Mouse (Mus musculus) kidney, postnatal 36 days (tissue): ENCODE measurements around the gene Kif18b.
A peak's percentile ranks its signal among the peaks of the same experiment; 100 is the strongest.

Source experiments
- DNase-seq, 2 experiments: peaks; one replicate each; pipeline ENCODE4 v3.0.0; 2021 to 2022; ENCODE audit warnings: mixed read lengths in 2 of 2

Kif18b gene

DNA sequence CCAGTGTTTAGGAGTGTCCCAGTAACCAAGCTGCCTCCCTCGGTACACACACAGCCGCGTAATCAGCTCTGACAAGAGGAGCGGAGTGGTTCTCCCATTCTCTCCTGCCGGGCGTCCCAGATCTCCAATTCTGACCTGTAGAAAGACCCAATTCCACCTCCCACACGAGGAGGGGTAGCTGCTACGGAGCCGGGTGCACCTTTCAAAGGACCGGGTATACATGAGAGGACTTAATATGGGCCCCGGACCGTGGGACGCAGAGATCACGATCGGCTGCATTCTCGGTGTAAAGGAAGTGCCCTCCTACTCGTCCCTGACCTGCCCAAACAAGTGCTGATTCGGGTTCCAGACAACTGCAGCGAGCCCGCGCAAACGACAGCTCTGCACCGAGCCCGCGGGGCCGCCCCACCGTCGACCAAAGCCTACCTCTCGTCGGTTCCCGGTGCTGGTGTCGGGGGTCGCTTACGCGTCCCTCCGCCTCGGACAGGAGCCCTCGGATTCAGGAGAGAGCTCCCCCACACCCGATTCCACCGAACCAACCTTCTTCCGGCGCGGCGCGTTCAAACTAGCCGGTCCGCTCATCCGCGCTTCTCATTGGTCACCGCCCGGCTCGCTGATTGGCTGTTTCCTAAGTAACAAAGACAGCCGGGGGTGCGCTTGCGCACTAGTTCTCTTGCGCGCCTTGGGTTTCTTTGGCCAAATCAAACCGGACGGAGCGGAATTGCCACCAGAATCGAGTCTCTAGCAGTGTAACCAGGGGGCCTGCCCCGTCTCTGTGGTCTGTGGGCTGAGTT, at the start of gene Kif18b:
Kif18b (minus strand) TSS at position 568 of the 794 bp plus-strand sequence.
- DNase-seq: peak; percentile 97

DNA sequence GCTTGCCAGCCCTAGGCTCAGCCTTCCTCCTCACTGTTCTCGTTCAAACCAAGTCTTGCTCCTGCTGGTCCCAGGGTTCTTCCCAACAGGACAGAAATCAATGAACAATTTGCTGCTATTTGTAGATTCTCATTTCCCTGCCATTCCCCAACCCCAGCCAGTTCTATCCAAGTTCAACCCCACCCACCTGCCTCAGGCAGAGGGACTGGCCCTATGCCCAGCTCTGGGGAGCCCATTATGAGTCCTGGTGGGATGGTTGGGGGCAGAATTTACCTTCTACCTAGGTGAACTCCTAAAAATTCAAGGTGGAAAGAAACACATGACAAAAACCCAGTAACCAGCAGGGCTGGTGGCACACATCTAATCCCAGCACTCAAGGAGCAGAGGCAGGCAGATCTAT, 47.4 kb upstream of the Kif18b start:
- peak; percentile 37 to 50 for DNase-seq

DNA sequence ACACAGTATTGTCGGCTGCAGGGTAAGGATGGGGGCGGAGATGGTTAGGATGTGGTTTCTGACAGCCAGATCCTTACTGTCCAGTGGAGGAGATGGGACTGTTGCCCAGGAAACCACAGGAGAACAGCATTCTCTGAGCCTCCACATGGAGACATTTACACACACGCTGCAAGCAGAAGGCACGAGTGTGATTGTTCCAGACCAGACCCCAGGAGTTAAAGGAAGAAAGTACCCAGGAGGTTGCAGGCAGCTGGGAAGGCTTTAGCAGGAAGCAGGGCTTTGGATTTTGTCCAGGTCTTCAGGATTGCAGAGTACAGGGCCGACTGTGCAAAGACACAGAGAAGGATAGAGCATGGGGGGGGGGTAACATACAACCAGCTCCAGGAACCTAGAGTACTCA, 46.7 kb upstream of the Kif18b start:
- DNase-seq: no peak

- DNase-seq: no peak
These were observed 39.7 kb upstream of the Kif18b start for GRCm38 (mm10) chr11:102964547-102965091.

DNA sequence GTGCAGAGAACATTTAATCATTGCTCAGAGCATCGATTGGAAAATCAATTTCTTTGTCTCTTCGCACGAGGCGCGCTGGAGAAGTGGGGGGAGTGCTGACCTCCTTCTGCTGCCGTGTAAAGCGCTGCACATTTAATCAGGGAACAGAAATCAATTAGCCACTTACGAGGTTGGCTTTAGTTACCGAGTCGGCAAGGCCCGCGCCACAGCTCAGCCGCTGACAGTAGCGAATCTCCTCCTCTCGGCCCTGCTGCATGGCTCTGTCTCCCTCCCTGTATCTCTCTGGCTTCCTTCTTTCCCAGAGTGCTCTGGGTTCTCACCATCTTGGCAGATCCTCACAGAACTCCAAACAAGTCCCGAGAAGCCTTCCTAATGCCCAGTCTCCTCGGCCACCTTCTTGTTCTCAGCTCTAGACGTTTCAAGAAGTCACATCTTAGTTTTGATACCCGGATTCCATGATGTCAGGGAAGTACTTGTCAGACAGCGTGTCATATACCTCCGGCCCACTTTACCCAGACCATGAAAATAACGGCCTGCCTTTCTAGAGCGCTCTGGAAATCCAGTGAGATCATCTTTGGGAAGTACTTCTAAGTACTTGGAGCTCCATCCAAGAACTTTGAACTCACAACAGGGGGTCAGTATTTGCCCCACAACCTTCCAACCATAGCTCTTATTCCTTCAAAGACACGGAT, 39.1 kb upstream of the Kif18b start:
- no peak for DNase-seq

DNA sequence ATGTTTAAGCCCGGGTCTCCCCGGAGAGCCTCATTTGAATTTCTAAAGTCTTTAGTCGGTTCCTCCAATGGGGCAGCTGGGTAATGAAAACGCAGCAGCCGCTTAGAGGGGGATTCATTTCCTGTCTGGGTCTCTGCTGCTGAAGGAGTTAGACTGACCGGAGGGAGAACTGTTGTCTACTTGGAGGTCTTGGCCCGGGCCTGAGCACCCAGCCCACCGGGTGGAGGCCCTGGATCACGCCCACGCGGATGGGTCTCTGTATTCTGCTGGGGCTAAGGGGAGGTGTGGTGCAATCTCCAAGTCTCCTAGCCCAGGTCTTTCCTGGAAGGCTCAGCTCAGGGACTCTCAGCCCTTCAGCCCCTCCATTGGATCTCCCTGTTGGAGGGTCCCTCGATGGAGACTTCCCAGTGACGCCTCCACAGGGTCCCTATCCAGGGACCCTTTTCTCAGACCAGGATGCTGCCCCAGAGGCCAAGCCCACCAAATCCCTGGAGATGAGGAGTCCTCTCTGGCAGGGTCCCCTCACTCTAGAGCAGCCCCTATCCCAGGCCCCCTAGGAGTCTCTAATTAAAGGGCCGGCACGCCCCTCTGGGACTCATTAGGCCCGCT, 38.4 kb upstream of the Kif18b start:
- no peak for DNase-seq

GRCm38 (mm10) chr11:102962861-102963245, 37.9 kb upstream of the Kif18b start:
- no peak for DNase-seq

DNA sequence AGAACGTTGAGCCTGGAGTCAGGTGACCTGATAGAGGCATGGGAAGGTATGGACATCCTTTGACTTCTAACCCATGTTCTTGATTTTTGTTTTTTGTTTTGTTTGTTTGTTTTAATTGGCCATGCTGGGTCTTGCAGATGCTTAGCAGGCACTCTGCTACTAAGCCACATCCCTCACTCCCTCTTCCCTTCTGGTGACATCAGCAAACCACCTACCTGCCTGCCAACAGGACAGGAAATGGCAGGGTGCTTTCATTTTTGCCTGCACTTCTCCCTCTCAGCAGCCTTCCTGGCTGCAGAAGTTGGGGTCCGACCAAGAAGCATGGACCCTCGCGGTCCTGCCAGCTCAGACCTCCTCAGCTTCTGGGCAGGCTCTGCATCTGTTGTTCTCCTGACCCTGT, 36.2 kb upstream of the Kif18b start:
- no peak for DNase-seq

DNA sequence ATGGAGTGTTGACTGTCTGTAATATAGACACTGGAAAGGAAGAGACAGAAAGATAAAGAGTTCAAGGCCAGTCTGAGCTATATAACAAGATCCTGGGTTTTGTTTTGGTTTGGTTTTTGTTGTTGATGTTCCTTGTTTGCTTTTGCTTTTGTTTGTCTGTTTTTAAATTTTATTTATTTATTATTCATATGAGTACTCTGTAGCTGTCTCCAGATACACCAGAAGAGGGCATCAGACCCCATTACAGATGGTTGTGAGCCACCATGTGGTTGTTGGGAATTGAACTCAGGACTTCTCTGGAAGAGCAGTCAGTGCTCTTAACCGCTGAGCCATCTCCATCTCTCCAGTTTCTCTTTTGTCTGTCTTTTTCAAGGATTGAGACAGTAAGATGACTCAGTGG, 33.9 kb upstream of the Kif18b start:
- no peak for DNase-seq

GRCm38 (mm10) chr11:102958431-102958830, 33.5 kb upstream of the Kif18b start:
- no peak for DNase-seq

- no peak for DNase-seq
These were observed 32.8 kb upstream of the Kif18b start for GRCm38 (mm10) chr11:102957692-102958091.

DNA sequence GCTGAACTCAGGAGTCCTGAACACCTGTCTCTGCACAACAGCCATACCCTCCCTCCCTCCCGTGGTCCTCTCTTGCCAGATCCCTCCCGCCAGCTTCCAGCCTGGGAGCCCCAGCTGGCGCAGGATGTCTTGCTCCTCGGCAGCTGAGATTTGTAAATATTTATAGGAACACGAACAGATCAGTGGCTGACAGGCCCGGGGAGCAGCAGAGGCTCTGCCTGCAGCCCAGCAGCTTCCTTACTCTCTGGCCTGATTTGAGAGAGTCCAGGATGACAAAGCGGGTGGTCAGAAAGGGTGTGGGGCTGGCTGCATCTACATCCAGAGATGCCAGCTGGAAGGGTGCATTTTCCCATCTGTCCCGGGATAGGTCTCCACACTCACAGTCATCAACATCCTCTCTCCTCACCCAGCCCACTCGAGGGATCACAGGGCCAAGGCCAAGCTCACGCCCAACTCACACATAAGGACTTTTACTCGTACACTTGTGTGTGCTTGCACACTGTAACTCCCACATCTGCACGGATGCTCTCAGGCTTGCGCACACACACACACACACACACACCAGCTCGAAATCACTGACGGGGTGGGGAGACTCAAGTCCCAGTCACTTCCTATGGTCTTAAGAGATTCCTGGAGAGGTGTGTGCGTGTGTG, 32.2 kb upstream of the Kif18b start:
- no peak for DNase-seq

DNA sequence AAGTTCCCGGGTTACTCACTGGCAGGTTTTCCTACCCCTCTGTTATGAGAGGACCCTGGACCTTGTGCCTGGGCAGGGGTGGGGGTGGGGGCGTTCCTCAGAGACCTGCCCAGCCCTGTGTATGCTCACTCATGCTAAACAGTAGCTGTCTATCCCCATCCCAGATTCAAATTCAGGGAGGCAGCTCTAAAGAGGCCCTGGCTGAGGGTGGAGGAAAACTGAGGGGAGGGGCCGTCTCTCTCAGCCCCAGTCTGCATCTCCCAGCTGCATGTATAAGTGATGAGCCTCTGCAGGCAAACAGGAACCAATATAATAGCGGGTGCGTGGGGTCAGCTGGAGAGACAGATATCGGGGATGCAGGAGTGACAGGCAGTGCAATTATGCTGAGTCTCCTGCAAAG, 28.0 kb upstream of the Kif18b start:
- DNase-seq: no peak

DNA sequence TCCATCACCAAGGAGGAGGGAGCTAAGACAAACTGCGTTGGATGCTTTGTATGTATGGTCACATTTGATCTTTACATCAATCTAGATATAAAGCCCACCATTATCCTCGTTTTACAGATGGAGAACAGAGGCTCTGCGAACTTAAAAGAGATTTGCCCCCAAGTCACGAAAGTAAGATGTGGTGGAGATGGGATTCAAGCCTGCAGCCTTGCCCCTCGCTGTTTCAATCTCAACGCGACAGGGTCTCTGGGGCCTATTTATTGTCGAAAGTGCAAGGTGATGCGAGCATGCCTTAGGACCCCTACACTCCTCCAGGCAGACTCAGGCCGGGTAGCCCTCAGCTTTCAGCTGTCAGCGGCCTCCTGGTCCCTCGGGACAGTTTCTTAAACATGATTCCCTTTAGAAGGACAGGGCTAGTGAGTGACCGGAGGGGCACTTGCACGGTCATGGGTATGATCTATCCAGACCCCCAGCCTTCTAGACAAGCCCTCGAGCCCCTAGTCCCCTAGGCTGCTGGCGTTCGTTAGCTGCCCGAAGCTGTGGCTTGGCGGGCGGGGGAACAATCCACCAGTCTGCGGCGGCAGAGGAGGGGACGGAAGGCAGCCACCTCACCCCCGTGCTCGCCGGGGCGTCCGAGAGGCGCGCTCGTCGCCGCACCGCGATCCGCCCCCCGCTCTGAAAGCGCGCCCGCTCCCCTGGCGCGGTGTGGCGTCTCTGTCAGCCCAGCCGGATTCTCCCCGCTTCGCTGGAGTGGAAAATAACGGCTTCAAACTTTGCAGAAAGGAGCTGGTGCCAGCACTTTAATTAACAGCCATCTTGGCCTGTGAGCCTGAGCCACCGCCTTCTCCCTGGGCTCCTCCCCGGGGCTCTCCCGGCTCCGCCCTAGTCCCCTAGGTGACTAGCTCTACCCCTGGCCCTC, 23.4 kb upstream of the Kif18b start:
- peak; percentile 80 for DNase-seq

DNA sequence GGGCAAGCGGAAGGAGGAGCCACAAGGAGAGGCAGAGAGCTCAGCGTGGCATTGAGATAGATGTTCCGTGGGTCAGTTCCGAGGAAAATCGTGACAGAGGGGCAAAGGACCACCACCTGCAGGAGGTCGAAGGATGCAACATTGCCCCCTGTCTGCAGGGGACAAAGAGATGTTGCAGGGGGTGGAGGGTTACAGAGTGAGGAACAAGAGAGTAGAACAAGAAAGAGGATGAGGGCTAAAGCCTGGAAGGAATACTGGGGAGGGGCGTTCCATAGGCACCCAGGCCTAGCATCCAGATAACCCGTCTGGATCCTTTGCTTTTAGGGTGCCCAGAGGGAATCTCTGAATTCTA, 22.0 kb upstream of the Kif18b start:
- DNase-seq: no peak

DNA sequence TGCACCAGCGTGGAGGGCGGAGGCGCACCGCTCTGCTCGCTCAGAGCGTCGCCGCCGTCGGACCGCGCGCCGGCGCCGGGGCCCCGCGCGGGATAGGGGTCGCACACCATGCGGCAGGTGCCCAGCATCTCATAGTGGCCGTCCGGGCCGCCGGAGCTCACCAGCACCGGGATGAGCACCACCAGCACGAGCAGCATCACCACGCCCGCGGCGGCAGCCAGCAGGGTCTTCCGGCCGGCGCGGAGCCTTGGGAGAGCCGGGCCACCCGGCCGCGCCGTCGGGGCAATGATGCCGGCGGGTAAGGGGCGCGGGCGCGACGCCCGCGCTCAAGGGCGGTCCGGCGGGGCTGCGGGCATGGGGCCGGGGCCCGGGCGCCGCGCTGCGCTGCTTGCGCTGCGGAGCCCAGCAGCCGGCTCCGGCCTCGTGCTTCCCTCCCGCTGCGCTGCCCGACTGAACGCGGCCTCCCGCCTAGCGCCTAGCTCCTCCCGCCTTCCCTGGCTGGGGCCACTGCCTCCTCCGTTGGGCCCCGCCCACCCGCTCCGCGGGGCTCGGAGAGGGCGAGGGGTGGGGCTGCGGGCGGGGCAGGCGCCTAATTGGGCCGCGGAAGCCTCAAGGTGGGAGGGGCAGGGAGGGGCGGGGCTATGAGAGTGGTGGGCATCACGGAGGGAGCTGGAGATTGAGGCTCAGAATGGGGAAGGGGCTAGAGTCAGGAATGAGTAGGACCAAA, 21.5 kb upstream of the Kif18b start, which contains the start of gene C1ql1:
C1ql1 (minus strand) TSS at position 424 of the 727 bp plus-strand sequence.
- DNase-seq: peak; percentile 89 to 94

- DNase-seq: no peak
These were observed 20.7 kb upstream of the Kif18b start for GRCm38 (mm10) chr11:102945306-102946264.

DNA sequence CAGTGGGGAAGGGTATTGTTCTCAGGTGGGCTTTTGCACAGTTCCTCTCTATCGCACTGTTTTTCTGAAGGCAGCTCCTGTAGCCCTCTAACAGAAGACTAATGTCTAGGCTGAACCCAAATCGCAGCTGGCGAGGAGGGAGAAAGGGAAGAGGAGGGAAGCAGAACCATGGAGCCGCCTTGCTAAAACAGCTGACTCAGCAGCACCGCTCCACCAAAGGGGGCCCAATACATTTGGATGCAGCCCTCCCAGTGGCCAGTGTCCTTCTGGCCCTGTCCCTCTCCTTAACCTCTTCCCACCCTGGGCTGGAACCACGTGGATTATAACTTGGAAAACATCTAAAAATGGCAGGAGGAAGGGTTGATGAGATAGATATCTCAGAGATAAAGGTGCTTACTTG, 16.3 kb upstream of the Kif18b start:
- no peak for DNase-seq

- DNase-seq: peak; percentile 27 to 46
These were observed 14.2 kb upstream of the Kif18b start for GRCm38 (mm10) chr11:102939024-102939675.
